Mouse (Mus musculus) liver, adult 2 months (tissue): ENCODE measurements around the gene Gm5788.
"Not testable (repeated sequence)": the region's sequence is repeated elsewhere in the genome, so short reads cannot be mapped to it uniquely, and the experiment has no call there.

Experiments used
- CTCF ChIP-seq: fragments of 200-500 bp; IDR thresholded peaks from 2 replicates; pipeline ENCODE4 v1.5.1; 2011; ENCODE audit warnings: low read depth, low read length, control low read depth
- POLR2A ChIP-seq: fragments of 200-500 bp; IDR thresholded peaks from 2 replicates; pipeline ENCODE4 v1.6.1; 2011; ENCODE audit warnings: low read length, control low read depth; ENCODE audit not compliant: insufficient read depth; ENCODE audit errors: extremely low read depth

- TF ChIP-seq CTCF, POLR2A: not testable (repeated sequence)
These were observed at the start of gene Gm5788 for GRCm38 (mm10) chr12:87494421-87494820.
